Mouse (Mus musculus) ES-Bruce4 (cell line): ENCODE results near the gene Tm2d3. TPM values are rescaled to one million over a fixed set of nuclear protein-coding genes. Genes with fewer than 3 reads are reported as not detected.

Experiments used
- H3K27ac ChIP-seq: 2 replicates; pipeline ENCODE4 v1.5.1; 2012; ENCODE audit warnings: low read length, inconsistent platforms; ENCODE audit not compliant: insufficient read depth
- H3K27me3 ChIP-seq: 2 replicates; pipeline ENCODE4 v1.6.1; 2012; ENCODE audit warnings: mild to moderate bottlenecking, low read length, inconsistent platforms; ENCODE audit not compliant: control insufficient read depth, poor library complexity, insufficient read depth, severe bottlenecking
- H3K36me3 ChIP-seq: 2 replicates; pipeline ENCODE4 v1.6.1; 2012; ENCODE audit warnings: inconsistent platforms, mild to moderate bottlenecking, low read length, moderate library complexity; ENCODE audit not compliant: control insufficient read depth, poor library complexity, insufficient read depth, severe bottlenecking
- H3K4me1 ChIP-seq: one replicate; pipeline ENCODE4 v1.8.1; 2011; ENCODE audit warnings: low read length; ENCODE audit not compliant: control insufficient read depth, insufficient read depth
- H3K4me3 ChIP-seq: 2 replicates; pipeline ENCODE4 v1.5.1; 2011; ENCODE audit warnings: low read depth, mild to moderate bottlenecking, low read length
- H3K9ac ChIP-seq: 2 replicates; pipeline ENCODE4 v1.6.1; 2012; ENCODE audit warnings: low read depth, mild to moderate bottlenecking, inconsistent platforms; ENCODE audit not compliant: poor library complexity, severe bottlenecking
- H3K9me3 ChIP-seq: replicated peaks from 2 replicates; pipeline ENCODE4 v1.6.1; 2012; ENCODE audit warnings: mild to moderate bottlenecking, low read length, inconsistent platforms; ENCODE audit not compliant: control insufficient read depth, poor library complexity, insufficient read depth, severe bottlenecking
- CTCF ChIP-seq: IDR thresholded peaks from one replicate; pipeline ENCODE4 v1.8.1; 2011; ENCODE audit warnings: low read depth, low read length
- EP300 ChIP-seq: IDR thresholded peaks from 2 replicates; pipeline ENCODE4 v1.6.1; 2011; ENCODE audit warnings: low read depth, low read length; ENCODE audit not compliant: insufficient read depth
- POLR2A ChIP-seq: IDR thresholded peaks from one replicate; pipeline ENCODE4 v1.8.1; 2011; ENCODE audit warnings: low read length; ENCODE audit not compliant: insufficient read depth
- polyA plus RNA-seq: library from polyadenylated mRNA; stranded (reverse); fragments of >200 nt; gene quantifications from 2 replicates; pipeline ENCODE4 v1.2.4, GENCODE M21; 2011; ENCODE audit warnings: low read depth; ENCODE audit not compliant: missing spikeins, insufficient read depth, insufficient read length

The Tm2d3 gene
- polyA plus RNA-seq, 1 experiment = 41.0 TPM

DNA sequence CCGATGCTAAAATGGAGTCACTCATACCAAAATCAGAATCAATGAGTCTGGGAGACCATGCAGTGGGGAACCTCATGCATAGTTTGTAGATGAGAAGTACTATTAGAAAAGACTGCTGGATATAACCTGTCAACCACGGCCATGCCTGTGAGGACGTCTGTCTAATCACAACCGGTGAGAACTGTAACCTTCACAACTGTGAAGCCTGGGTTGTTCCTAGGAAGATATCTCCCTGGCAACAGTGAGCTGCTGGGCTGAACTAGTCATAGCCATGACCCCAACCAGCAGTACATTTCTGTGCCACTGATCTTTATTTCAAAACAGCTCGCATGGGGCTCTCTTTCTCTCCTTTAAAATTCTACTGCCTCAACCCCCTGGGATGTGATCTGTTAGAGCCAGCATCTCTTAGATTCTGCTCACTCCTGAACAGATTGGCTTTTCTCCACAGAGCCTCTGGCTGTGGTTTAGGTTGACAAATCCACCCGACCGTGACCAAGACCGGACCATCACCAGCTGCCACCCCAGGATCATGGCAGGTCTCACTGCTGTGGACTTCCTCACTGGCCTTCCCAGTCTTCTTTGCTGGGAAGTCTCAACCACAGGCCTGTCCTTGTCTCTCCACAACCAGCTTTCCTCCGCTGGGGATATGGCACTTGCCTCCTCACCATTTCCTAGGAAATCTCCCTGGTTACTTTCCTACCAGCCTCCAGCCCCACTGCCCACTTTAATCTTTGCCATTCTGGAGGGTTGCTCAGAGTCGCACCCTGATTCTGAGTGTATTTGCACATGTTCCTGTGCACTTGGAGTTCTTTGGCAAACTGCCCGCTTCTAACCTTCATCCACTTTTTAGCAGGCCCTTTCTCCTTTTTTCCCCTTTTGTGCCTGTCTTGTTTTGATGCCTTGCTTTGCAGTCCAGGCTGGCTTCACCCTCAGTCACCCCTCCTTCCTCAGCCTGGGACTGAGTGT lies 57.3 kb downstream of the Tm2d3 start:
- Histone ChIP-seq H3K4me1 (no peaks in the 10 kb centered on the region), H3K36me3 (no peaks in the 10 kb centered on the region), H3K9ac (no peak overlapping the region), H3K27me3 (no peaks in the 10 kb centered on the region), H3K4me3 (no peak overlapping the region), H3K27ac (no peak overlapping the region), H3K9me3 (no peaks in the 10 kb centered on the region)
- TF ChIP-seq CTCF = no peak
- TF ChIP-seq POLR2A = no peak
- TF ChIP-seq EP300 = no peak

Other genes with a start within 250 kb of the Tm2d3 start
- 209 TPM in 2 replicates for gene Tjp1, start 163.4 kb upstream of the Tm2d3 start, polyA plus RNA-seq
- gene Tarsl2, start 46.3 kb upstream of the Tm2d3 start, polyA plus RNA-seq = 5.8 and 8.3 TPM in 2 replicates
- gene Pcsk6, start 170.6 kb downstream of the Tm2d3 start, polyA plus RNA-seq = 38.5 and 39.5 TPM in 2 replicates